Mouse (Mus musculus) layer of hippocampus, postnatal 14 days (tissue): ENCODE data around the gene Gm6367. TPM values are rescaled to one million over a fixed set of nuclear protein-coding genes. Genes with fewer than 3 reads are reported as not detected.
"Not testable (repeated sequence)": the region's sequence is repeated elsewhere in the genome, so short reads cannot be mapped to it uniquely, and the experiment has no call there.

Experiments used
- DNase-seq, 2 experiments: peaks; one replicate each; pipeline ENCODE4 v3.0.0; 2021 to 2022; ENCODE audit warnings: low spot score in 2 of 2, mixed read lengths in 1 of 2
- long read RNA-seq, 2 experiments: library from polyadenylated mRNA; stranded (forward); transcript quantifications; one replicate each; pipeline ENCODE4 v2.0.0; 2021
- total RNA-seq, 2 experiments: library from RNA; stranded (reverse); gene quantifications; 2 replicates each; pipeline ENCODE4 v1.2.3; 2021

The Gm6367 gene
- not detected for total RNA-seq
- long read RNA-seq, experiment 1 = 0 reads
- long read RNA-seq, experiment 2 = 0 reads

GRCm38 (mm10) chr5:94988326-94988725, at the start of gene Gm6367:
Gene Gm6367 (plus strand): TSS chr5:94988626.
- not testable (repeated sequence) for DNase-seq

Other genes starting within 250 kb of the Gm6367 start
- not detected for gene Gm3183, start 123.2 kb upstream of the Gm6367 start, total RNA-seq
- not detected for gene Gm7942, start 118.3 kb downstream of the Gm6367 start, total RNA-seq
- gene Gm16513, start 194.0 kb downstream of the Gm6367 start, total RNA-seq = not detected